Mouse (Mus musculus) bone marrow, adult 2 months (tissue): ENCODE data around the gene Rps6ka5. TPM values are rescaled to one million over a fixed set of nuclear protein-coding genes. Genes with fewer than 3 reads are reported as not detected.

ENCODE experiments used
- H3K27ac ChIP-seq: fragments of 200-500 bp; 2 replicates; pipeline ENCODE4 v1.5.1; 2012; ENCODE audit warnings: low read depth, mild to moderate bottlenecking, control low read depth, inconsistent platforms, low read length; ENCODE audit not compliant: control insufficient read depth, poor library complexity, insufficient read depth
- H3K4me1 ChIP-seq: fragments of 200-500 bp; 2 replicates; pipeline ENCODE4 v1.6.1; 2011; ENCODE audit warnings: low read length; ENCODE audit not compliant: control insufficient read depth, insufficient read depth
- H3K4me3 ChIP-seq: fragments of 200-500 bp; replicated peaks from 2 replicates; pipeline ENCODE3; 2011; ENCODE audit warnings: mild to moderate bottlenecking, low read depth, low read length, control low read depth; ENCODE audit not compliant: control insufficient read depth
- CTCF ChIP-seq: fragments of 200-500 bp; IDR thresholded peaks from 2 replicates; pipeline ENCODE4 v1.5.1; 2011; ENCODE audit warnings: low read length, control low read depth; ENCODE audit not compliant: control insufficient read depth, insufficient read depth
- POLR2A ChIP-seq: fragments of 200-500 bp; IDR thresholded peaks from 2 replicates; pipeline ENCODE4 v1.6.1; 2011; ENCODE audit warnings: low read depth, mild to moderate bottlenecking, control low read depth, low read length, borderline replicate concordance; ENCODE audit not compliant: control insufficient read depth
- WGBS: fragments of 180-500 bp; shearing (Covaris S2); methylation state at CpG from one replicate; pipeline ENCODE4 v1.1.7; 2018; 5-methylcytosine and 5-hydroxymethylcytosine counted together
- polyA plus RNA-seq: library from polyadenylated mRNA; stranded (reverse); fragments of >200 nt; gene quantifications from 2 replicates; pipeline ENCODE4 v1.2.4, GENCODE M21; 2011; ENCODE audit warnings: low replicate concordance; ENCODE audit not compliant: missing spikeins, insufficient read depth, insufficient read length

The Rps6ka5 gene
- polyA plus RNA-seq, 1 experiment: 5.3 TPM

DNA sequence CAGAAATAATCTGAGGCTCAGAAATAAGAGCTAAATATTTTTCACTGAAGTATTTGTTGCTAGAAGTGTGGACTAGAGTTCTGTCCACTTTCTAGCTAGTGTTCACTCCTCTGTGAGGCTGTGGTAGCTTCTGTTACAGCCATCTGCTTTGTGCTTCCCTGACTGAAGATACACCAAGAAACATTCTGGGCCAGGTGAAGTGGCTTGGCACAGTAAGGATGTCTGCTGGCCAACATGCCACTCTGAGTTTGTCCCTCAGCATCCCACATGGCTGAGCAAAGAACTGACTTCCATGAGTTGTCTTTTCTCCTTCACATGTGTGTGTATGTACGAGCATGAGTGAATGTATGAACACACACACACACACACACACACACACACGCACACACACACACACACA lies 147.6 kb downstream of the Rps6ka5 start:
- TF ChIP-seq POLR2A (no peak), CTCF (no peak)
- WGBS: 80% methylated on average over 2 of the region's 2 CpGs
- Histone ChIP-seq H3K27ac (no peak overlapping the region), H3K4me1 (no peaks in the 10 kb centered on the region), H3K4me3 (no peak overlapping the region)

DNA sequence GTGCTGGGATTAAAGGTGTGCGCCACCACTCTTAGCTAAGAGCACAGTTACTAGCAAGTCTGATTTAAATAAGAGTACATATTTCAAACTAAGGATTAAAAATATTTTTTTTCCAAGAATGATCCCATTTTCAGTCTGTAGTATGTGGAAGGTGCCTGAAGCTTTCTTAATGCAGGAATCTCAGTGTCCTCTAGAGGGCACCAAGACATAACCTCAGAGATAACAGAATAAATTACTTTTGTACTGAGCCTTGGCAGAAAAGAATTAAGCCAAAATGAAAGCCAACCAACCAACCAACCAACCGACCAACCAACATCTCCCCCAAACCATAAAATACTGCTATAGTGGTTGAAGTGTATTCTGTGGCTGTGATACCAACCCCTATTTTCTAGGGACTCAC lies 148.5 kb downstream of the Rps6ka5 start:
- no peak overlapping the region for H3K4me3 ChIP-seq
- 49% methylated on average over 2 of the region's 2 CpGs for WGBS
- no peak overlapping the region for H3K27ac ChIP-seq
- H3K4me1 ChIP-seq: no peaks in the 10 kb centered on the region
- TF ChIP-seq CTCF: no peak
- TF ChIP-seq POLR2A: no peak

DNA sequence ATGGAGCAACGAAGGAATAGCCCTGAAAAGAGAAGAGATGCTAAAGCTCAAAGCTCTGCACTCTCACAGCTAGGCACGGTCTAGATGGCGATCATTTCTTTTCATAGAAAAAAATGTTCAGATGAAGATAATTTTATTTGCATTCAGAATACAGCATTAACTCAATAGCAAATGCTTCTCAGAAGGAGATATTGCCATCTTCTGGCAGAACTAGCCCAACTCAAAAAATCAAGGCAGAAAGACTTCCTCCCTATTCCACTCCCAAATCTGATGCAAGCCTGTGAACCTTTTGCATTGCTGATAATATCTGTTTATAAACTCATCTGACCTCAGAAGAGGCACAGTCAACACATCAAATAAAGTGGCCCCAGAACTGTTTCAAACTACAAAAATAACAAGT lies 151.0 kb downstream of the Rps6ka5 start:
- H3K4me1 ChIP-seq: no peaks in the 10 kb centered on the region
- 83% methylated on average over 3 of the region's 3 CpGs for WGBS
- no peak for TF ChIP-seq CTCF
- no peak for TF ChIP-seq POLR2A
- no peak overlapping the region for H3K4me3 ChIP-seq
- H3K27ac ChIP-seq: no peak overlapping the region

GRCm38 (mm10) chr12:100570522-100571072 lies 156.2 kb downstream of the Rps6ka5 start:
- peaks cover 1% of the 10 kb centered on the region; the same call in 1 of the 2 replicates for H3K4me1 ChIP-seq
- TF ChIP-seq POLR2A (no peak), CTCF (no peak)
- 84% methylated on average over 12 of the region's 12 CpGs for WGBS
- no peak overlapping the region for H3K27ac ChIP-seq
- H3K4me3 ChIP-seq: no peak overlapping the region

DNA sequence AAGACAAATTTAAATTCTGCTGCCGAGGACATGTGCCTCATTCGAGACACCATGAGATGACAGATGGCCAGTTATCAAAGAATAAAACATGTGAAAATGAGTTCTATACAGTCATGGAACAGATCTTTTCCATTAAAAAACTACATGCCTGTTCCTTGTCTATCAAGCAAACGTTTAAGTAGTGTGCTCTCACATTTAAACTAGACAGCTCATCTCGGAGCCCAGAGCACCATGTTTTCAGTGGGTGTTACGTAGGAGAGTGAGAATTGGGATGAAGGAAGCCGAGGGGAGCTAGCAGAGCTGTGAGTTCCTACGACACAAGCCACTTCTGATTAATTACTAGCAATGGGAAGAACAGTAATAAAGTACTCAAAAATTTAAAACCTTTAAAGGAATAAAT lies 158.0 kb downstream of the Rps6ka5 start:
- 85% methylated on average over 7 of the region's 7 CpGs for WGBS
- Histone ChIP-seq H3K27ac (no peak overlapping the region), H3K4me1 (peaks cover 1% of the 10 kb centered on the region; the same call in 1 of the 2 replicates), H3K4me3 (no peak overlapping the region)
- TF ChIP-seq CTCF: no peak
- no peak for TF ChIP-seq POLR2A

GRCm38 (mm10) chr12:100568105-100568504 lies 158.7 kb downstream of the Rps6ka5 start:
- WGBS: 59% methylated on average over 6 of the region's 6 CpGs
- peaks cover 1% of the 10 kb centered on the region; the same call in 1 of the 2 replicates for H3K4me1 ChIP-seq
- H3K4me3 ChIP-seq: no peak overlapping the region
- TF ChIP-seq CTCF (no peak), POLR2A (no peak)
- H3K27ac ChIP-seq: no peak overlapping the region

DNA sequence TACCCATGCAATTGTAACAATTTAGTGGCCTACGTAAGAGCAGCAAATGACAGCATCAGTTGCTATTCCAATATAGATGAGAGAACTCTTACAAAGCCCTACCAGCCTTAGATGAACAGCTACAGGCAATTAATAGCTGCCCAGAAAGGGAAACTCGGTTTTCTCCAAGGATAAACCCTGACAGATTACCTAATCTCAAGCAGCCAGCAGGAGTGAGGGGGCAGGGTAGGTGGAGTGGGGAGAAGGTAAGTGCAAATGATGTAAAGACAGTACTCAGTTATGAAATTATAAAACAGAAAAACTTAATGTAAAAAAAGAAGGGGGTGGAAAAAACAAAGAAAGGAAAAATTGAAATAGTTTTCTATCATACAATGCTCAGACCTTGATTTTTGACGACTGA lies 159.2 kb downstream of the Rps6ka5 start:
- TF ChIP-seq CTCF (no peak), POLR2A (no peak)
- 76% methylated on average over 3 of the region's 3 CpGs for WGBS
- Histone ChIP-seq H3K4me1 (peaks cover 1% of the 10 kb centered on the region; the same call in 1 of the 2 replicates), H3K4me3 (no peak overlapping the region), H3K27ac (no peak overlapping the region)

GRCm38 (mm10) chr12:100553675-100554074 lies 173.1 kb downstream of the Rps6ka5 start:
- 77% methylated on average over 6 of the region's 6 CpGs for WGBS
- Histone ChIP-seq H3K4me3 (no peak overlapping the region), H3K4me1 (no peaks in the 10 kb centered on the region), H3K27ac (no peak overlapping the region)
- TF ChIP-seq POLR2A: no peak
- TF ChIP-seq CTCF: no peak

- 89% methylated on average over 1 of the region's 1 CpGs for WGBS
- TF ChIP-seq CTCF (no peak), POLR2A (no peak)
- Histone ChIP-seq H3K4me1 (no peaks in the 10 kb centered on the region), H3K27ac (no peak overlapping the region), H3K4me3 (no peak overlapping the region)
Measured at GRCm38 (mm10) chr12:100551972-100552371, 174.8 kb downstream of the Rps6ka5 start.
